Mouse (Mus musculus) forebrain, embryonic 16.5 days (tissue): Measurements from ENCODE around the gene Galnt13. TPM values are rescaled to one million over a fixed set of nuclear protein-coding genes. Genes with fewer than 3 reads are reported as not detected.

ENCODE experiments used
- ATAC-seq: fragments of 200-750 bp; cut with Nextera tagmentation; 2 replicates; pipeline ENCODE4 v1.8.0; 2017; ENCODE audit warnings: mild to moderate bottlenecking, moderate library complexity
- H3K27ac ChIP-seq: fragments of 300-500 bp; sonication (generic); 2 replicates; pipeline ENCODE4 v1.5.1; 2014; ENCODE audit warnings: low read length, control low read depth
- H3K27me3 ChIP-seq: fragments of 300-500 bp; sonication (generic); replicated peaks from 2 replicates; pipeline ENCODE4 v1.6.1; 2014; ENCODE audit warnings: low read length; ENCODE audit not compliant: control insufficient read depth, insufficient read depth
- H3K36me3 ChIP-seq: fragments of 300-500 bp; sonication (generic); 2 replicates; pipeline ENCODE4 v1.6.1; 2014; ENCODE audit not compliant: control insufficient read depth, insufficient read depth
- H3K4me1 ChIP-seq: fragments of 300-500 bp; sonication (generic); replicated peaks from 2 replicates; pipeline ENCODE4 v1.6.1; 2014; ENCODE audit warnings: low read length; ENCODE audit not compliant: control insufficient read depth, insufficient read depth
- H3K4me2 ChIP-seq: fragments of 300-500 bp; sonication (generic); 2 replicates; pipeline ENCODE4 v1.6.1; 2014; ENCODE audit warnings: mild to moderate bottlenecking, low read length, control low read depth
- H3K4me3 ChIP-seq: fragments of 300-500 bp; sonication (generic); replicated peaks from 2 replicates; pipeline ENCODE4 v1.5.1; 2014; ENCODE audit warnings: mild to moderate bottlenecking, low read length, control low read depth
- H3K9ac ChIP-seq: fragments of 300-500 bp; sonication (generic); replicated peaks from 2 replicates; pipeline ENCODE4 v1.6.1; 2014; ENCODE audit warnings: low read depth, low read length, control low read depth
- H3K9me3 ChIP-seq: fragments of 300-500 bp; sonication (generic); 2 replicates; pipeline ENCODE4 v1.6.1; 2016; ENCODE audit warnings: low read length; ENCODE audit not compliant: control insufficient read depth
- WGBS: fragments of 180-500 bp; shearing (Covaris S2); extraction: QIAGEN DNeasy Blood & Tissue Kit; methylation state at CpG from one replicate; pipeline ENCODE4 v1.1.7; 2014; 5-methylcytosine and 5-hydroxymethylcytosine counted together
- polyA plus RNA-seq: library from polyadenylated mRNA; unstranded; fragments of >200 nt; fragmentation: Nextera tagmentation; extraction: Ambion mirVana; gene quantifications from 2 replicates; pipeline ENCODE4 v1.2.1, GENCODE M21; 2015

The Galnt13 gene
- 2.6 and 4.5 TPM in 2 replicates for polyA plus RNA-seq

DNA sequence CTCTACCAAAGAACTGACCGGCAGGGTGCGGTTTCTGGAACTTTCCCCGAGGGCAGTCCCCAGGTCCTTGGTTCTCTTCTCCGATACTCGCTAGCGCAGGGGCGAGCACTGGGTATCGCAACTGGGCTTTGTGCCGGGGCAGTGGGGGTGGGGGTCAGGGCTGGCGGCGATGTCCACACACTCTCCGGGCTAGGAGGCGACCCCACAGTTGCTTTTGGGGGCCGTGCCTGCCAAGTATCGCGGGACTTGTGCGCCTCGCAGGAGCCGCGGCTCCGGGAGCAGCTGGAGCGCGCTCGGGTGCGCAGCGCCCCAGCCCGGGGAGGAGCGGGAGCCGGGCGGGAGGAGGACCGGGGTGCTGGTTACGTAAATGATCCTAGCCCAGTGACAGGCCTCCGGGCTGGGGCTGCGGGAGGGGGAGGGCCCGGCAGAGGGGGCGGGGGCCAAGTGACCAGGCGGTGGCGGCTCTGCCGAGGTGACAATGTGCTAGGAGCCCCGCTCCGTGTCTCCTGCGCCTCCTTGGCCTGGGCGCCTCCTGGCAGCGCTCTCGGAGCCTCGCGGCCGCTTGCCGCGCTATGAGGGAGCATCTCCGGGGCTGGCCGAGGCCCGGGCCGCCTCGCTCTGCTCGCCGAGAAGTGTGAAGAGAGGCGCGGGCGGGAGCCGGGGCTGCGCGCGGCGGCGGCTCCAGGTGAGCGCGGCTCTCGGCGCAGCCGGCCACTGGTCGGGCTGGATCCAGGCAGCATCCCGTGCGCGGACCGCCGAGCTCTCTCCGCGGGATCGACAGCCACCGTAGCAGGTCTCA is at the start of gene Galnt13:
TSS of gene Galnt13 (plus strand) at position 381 of the 799 bp plus-strand sequence.
- H3K4me1 ChIP-seq, result peaks cover 11% of the 10 kb centered on the region
- H3K36me3 ChIP-seq, result no peaks in the 10 kb centered on the region
- H3K9me3 ChIP-seq, result no peaks in the 10 kb centered on the region
- H3K27ac ChIP-seq, result peak within 1 kb of the TSS; percentile 58
- WGBS, result under 1% methylated on average over 81 of the region's 81 CpGs
- H3K4me3 ChIP-seq, result peak within 1 kb of the TSS; percentile 79
- H3K4me2 ChIP-seq, result peak within 1 kb of the TSS; percentile 99
- H3K9ac ChIP-seq, result peak within 1 kb of the TSS; percentile 73
- H3K27me3 ChIP-seq, result 0 out of 2 replicates have a peak, but pooled peaks cover 3% of the 10 kb centered on the region
- ATAC-seq, result peak; percentile 93

DNA sequence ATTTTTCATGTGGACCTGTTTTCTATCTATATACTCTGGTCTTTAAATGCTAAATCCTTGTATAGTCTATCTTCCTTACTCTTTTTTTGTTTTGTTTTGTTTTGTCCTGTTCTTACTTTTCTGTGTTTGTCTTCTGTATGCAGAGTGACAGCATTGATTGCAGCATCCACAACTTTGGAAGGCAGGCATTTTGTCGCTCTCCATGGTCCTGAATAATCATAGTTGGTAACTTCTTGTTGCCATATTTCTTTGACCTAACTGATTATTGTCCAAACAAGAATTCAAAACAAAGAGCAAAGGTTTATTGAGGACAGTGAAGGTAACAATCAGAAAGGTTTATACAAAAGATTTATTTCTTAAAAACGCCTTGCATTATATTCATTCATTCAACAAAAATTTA is 5.1 kb upstream of the Galnt13 start:
- 56% methylated on average over 2 of the region's 2 CpGs for WGBS
- Histone ChIP-seq H3K9me3 (no peaks in the 10 kb centered on the region), H3K36me3 (no peaks in the 10 kb centered on the region), H3K4me1 (peaks cover 6% of the 10 kb centered on the region; the same call in 1 of the 2 replicates), H3K27me3 (no peaks in the 10 kb centered on the region), H3K9ac (no peak overlapping the region), H3K4me3 (no peak overlapping the region), H3K27ac (no peak overlapping the region), H3K4me2 (no peak overlapping the region)
- no peak for ATAC-seq

DNA sequence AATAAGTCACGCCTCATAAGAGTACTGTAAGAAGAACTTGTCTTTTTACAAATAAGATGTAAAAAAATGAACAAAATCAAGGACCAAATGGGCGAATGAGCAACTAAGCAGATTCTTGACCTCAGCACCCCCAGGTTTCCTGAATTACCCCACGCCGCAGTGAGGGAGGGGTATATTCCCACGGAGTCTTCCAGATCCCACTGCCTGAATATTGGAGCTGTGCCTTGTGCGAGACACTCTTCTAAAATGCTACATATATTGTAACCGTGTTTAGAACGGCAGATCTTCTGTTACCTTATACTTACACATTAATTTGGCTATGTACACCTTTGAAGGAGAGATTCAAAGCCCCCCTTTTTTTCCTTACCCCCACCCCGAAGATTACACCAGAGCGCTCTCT is 737 bp upstream of the Galnt13 start:
- 38% methylated on average over 10 of the region's 10 CpGs for WGBS
- no peak for ATAC-seq
- peak overlapping the region; percentile 73; the same call in 1 of the 2 replicates for H3K9ac ChIP-seq

DNA sequence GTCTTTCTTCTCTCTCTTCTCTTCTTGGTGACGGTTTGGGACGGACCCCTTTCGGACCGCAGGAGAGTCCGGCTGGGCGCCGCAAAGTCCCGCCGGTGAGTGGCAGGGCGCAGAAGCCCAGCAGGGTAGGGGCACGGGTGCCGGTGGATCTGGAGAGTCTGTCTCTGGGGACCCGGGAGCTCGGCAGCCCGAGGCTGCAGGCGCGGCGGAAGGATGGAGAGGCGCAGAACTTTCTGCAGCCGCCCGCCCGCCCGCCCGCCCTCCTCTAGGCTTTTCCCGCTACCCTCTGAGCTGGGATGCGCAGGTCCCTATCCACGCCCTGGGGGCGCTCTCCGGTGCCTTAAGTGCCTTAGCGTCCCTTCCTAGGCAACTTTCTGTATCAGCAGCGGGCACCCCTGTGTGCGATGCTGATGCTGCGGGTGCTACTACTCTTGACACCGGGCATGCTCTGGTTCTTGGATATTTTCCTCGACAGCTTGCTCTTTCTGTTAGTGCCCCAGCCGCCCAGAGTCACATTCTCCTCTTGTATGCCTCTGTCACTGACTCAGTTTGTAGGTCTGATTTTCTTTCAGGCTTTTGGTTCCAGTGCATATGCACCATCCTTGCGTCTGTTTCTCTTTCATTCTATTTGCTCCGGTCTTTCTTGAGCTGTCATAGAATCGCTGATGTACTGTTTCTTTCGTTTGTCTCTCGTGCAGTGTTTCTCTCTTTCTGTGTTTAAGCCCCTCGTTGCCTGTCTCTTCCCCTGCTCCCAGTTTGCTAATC is 801 bp downstream of the Galnt13 start:
- Histone ChIP-seq H3K4me3 (peak overlapping the region; percentile 79), H3K9ac (peak overlapping the region; percentile 73), H3K4me1 (peaks cover 11% of the 10 kb centered on the region), H3K4me2 (peak overlapping the region; percentile 99), H3K9me3 (no peaks in the 10 kb centered on the region), H3K27me3 (0 out of 2 replicates have a peak, but pooled peaks cover 3% of the 10 kb centered on the region), H3K36me3 (no peaks in the 10 kb centered on the region), H3K27ac (no peak overlapping the region; the same call in 1 of the 2 replicates)
- WGBS, result under 1% methylated on average over 39 of the region's 42 CpGs
- ATAC-seq, result peak; percentile 67

More for the DNA sequence above, 737 bp upstream of the Galnt13 start:
- H3K4me2 ChIP-seq, result peak overlapping the region; percentile 99
- peak overlapping the region; percentile 79 for H3K4me3 ChIP-seq
- H3K4me1 ChIP-seq, result peaks cover 11% of the 10 kb centered on the region
- no peaks in the 10 kb centered on the region for H3K9me3 ChIP-seq
- no peak overlapping the region for H3K27ac ChIP-seq
- H3K36me3 ChIP-seq, result no peaks in the 10 kb centered on the region
- H3K27me3 ChIP-seq, result 0 out of 2 replicates have a peak, but pooled peaks cover 3% of the 10 kb centered on the region

DNA sequence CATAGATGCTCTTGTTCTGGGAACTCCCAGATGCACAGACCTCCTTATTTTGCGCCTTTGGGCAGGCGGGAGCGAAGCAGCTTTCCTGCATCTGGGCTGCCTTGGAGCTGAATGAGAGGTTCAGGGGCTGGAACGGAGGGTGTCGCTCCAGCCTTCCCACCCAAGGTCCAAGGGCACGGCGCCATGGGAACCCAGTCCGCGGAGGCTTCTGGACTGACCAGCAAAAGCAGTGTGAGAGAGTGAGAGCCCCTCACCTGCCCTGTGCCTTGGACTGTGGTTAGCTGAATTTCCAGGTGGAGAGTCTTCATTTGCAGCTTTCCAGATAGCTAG is 1.3 kb downstream of the Galnt13 start:
- peak overlapping the region; percentile 79 for H3K4me3 ChIP-seq
- peaks cover 11% of the 10 kb centered on the region for H3K4me1 ChIP-seq
- no peaks in the 10 kb centered on the region for H3K36me3 ChIP-seq
- ATAC-seq, result no peak
- H3K4me2 ChIP-seq, result peak overlapping the region; percentile 99
- 2% methylated on average over 9 of the region's 9 CpGs for WGBS
- no peak overlapping the region for H3K27ac ChIP-seq
- peak overlapping the region; percentile 73; the same call in 1 of the 2 replicates for H3K9ac ChIP-seq
- H3K9me3 ChIP-seq, result no peaks in the 10 kb centered on the region
- H3K27me3 ChIP-seq, result 0 out of 2 replicates have a peak, but pooled peaks cover 3% of the 10 kb centered on the region

DNA sequence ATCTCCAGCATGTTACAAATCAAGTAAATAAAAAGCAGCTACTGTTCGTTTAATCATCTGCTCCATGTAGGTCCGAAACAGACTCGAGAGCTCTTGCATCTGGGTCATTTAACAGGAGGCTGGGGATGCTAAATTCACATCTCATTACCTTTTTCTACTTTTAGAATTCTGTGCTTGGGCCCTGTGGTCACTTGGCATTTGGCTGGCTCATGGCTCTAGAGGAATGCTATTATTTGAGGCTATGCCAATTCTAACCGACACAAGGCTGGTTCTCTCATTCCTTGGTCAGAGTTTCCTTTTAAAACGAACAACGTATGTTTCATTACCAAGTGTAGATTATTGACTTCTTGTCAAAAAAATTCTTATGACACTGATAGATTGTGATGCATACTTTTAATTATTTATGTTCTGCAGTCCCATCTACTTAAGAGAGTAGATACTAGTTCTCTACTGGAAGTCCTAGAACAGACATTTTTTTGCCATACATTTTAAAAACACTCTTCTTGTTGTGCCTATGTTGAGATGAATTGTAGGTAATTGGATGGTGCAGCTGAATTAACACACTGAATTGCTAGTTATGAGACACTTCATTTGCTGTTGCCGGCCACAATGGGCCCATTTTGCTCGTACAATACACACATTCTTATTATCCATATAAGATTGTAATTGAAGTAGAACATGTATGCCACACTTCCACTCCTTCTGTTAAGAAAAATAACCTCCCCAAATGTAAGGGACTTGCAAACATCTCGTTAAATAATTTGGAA is 6.8 kb downstream of the Galnt13 start:
- ATAC-seq, result no peak
- WGBS, result 41% methylated on average over 9 of the region's 9 CpGs

GRCm38 (mm10) chr2:54483426-54483825 is 47.3 kb downstream of the Galnt13 start:
- no peaks in the 10 kb centered on the region for H3K9me3 ChIP-seq
- no peaks in the 10 kb centered on the region for H3K36me3 ChIP-seq
- WGBS, result 86% methylated on average over 5 of the region's 5 CpGs
- no peak overlapping the region for H3K27ac ChIP-seq
- no peak for ATAC-seq
- H3K4me2 ChIP-seq, result no peak overlapping the region
- no peak overlapping the region for H3K9ac ChIP-seq
- H3K4me1 ChIP-seq, result no peaks in the 10 kb centered on the region
- H3K4me3 ChIP-seq, result no peak overlapping the region
- no peaks in the 10 kb centered on the region for H3K27me3 ChIP-seq

More for the DNA sequence above, 6.8 kb downstream of the Galnt13 start:
- H3K27ac ChIP-seq, result no peak overlapping the region
- H3K4me1 ChIP-seq, result peaks cover under 1% of the 10 kb centered on the region; the same call in 1 of the 2 replicates
- H3K4me3 ChIP-seq, result no peak overlapping the region
- 0 out of 2 replicates have a peak, but pooled peaks cover 2% of the 10 kb centered on the region for H3K27me3 ChIP-seq
- H3K36me3 ChIP-seq, result no peaks in the 10 kb centered on the region
- no peak overlapping the region for H3K4me2 ChIP-seq
- H3K9ac ChIP-seq, result no peak overlapping the region
- no peaks in the 10 kb centered on the region for H3K9me3 ChIP-seq

- Histone ChIP-seq H3K9ac (no peak overlapping the region), H3K9me3 (no peaks in the 10 kb centered on the region), H3K27me3 (no peaks in the 10 kb centered on the region), H3K27ac (no peak overlapping the region), H3K36me3 (no peaks in the 10 kb centered on the region), H3K4me2 (no peak overlapping the region), H3K4me1 (no peaks in the 10 kb centered on the region), H3K4me3 (no peak overlapping the region)
- WGBS, result 89% methylated on average over 3 of the region's 3 CpGs
- no peak for ATAC-seq
These were observed 86.9 kb downstream of the Galnt13 start for GRCm38 (mm10) chr2:54522989-54523388.
